Mouse (Mus musculus): ENCODE measurements around the gene Tpm1.

GRCm38 (mm10) chr9:67046881-67047605, 2.2 kb downstream of the Tpm1 start:
- TF ChIP-seq MAFK (IDR thresholded peaks at IDR 0.05; ENCODE audit: insufficient read depth, low read depth, low read length) (no peak), CHD2 (IDR thresholded peaks at IDR 0.05; ENCODE audit: low read depth, low read length) (0 out of 2 replicates have a peak, but pooled peaks have one; percentile 31), ZNF384 (IDR thresholded peaks at IDR 0.05; ENCODE audit: low read depth, low read length) (no peak), HCFC1 (IDR thresholded peaks at IDR 0.05; ENCODE audit: borderline replicate concordance, insufficient read depth, low read length) (no peak), ZC3H11A (IDR thresholded peaks at IDR 0.05; ENCODE audit: borderline replicate concordance, low read depth, low read length) (no peak)
